Mouse (Mus musculus) MEL (cell line): Measurements from ENCODE around the gene Naa20. TPM values are rescaled to one million over a fixed set of nuclear protein-coding genes. Genes with fewer than 3 reads are reported as not detected.

ENCODE experiments used
- DNase-seq: peaks from one replicate; pipeline ENCODE4 v3.0.0; 2011; ENCODE audit warnings: low read depth, low spot score
- H3K27ac ChIP-seq: 2 replicates; pipeline ENCODE4 v1.5.1; 2012; ENCODE audit warnings: low read depth, mild to moderate bottlenecking, control low read depth, low read length, moderate library complexity; ENCODE audit not compliant: control insufficient read depth
- H3K27me3 ChIP-seq, 2 experiments: fragments of 150-350 bp in 1 of 2; sonication (generic) in 1 of 2; 2 replicates each; pipeline ENCODE4 v1.6.1; 2012; ENCODE audit warnings: low read length in 2 of 2, mild to moderate bottlenecking in 2 of 2, improper control_type of control experiment in 1 of 2, moderate library complexity in 1 of 2; ENCODE audit not compliant: insufficient read depth in 2 of 2, control insufficient read depth in 1 of 2
- H3K36me3 ChIP-seq, 2 experiments: 2 replicates each; pipeline ENCODE4 v1.6.1; 2012 to 2014; ENCODE audit warnings: low read length in 2 of 2, improper control_type of control experiment in 1 of 2, inconsistent platforms in 1 of 2, mild to moderate bottlenecking in 1 of 2; ENCODE audit not compliant: insufficient read depth in 2 of 2, control insufficient read depth in 1 of 2
- H3K4me1 ChIP-seq, 2 experiments: fragments of 150-350 bp in 1 of 2; sonication (generic) in 1 of 2; 2 replicates each; pipeline ENCODE4 v1.6.1; 2012; ENCODE audit warnings: low read length in 2 of 2, improper control_type of control experiment in 1 of 2, mild to moderate bottlenecking in 1 of 2; ENCODE audit not compliant: insufficient read depth in 2 of 2, control insufficient read depth in 1 of 2
- H3K4me3 ChIP-seq, 2 experiments: fragments of 150-350 bp in 1 of 2; sonication (generic) in 1 of 2; 2 replicates each; pipeline ENCODE4 v1.5.1; 2012; ENCODE audit warnings: low read depth in 2 of 2, low read length in 2 of 2, mild to moderate bottlenecking in 2 of 2, moderate library complexity in 2 of 2, control low read depth in 1 of 2, improper control_type of control experiment in 1 of 2; ENCODE audit not compliant: control insufficient read depth in 1 of 2, insufficient read depth in 1 of 2
- H3K79me2 ChIP-seq: 2 replicates; pipeline ENCODE4 v1.6.1; 2012; ENCODE audit warnings: mild to moderate bottlenecking, low read length, moderate library complexity; ENCODE audit not compliant: control insufficient read depth, poor library complexity, insufficient read depth
- H3K9ac ChIP-seq: 2 replicates; pipeline ENCODE4 v1.6.1; 2012; ENCODE audit warnings: low read depth, mild to moderate bottlenecking, control low read depth, low read length, moderate library complexity; ENCODE audit not compliant: control insufficient read depth, poor library complexity, severe bottlenecking
- H3K9me3 ChIP-seq: fragments of 150-350 bp; sonication (generic); replicated peaks from 2 replicates; pipeline ENCODE4 v1.6.1; 2012; ENCODE audit warnings: mild to moderate bottlenecking, low read length, improper control_type of control experiment, moderate library complexity; ENCODE audit not compliant: insufficient read depth
- BHLHE40 ChIP-seq: IDR thresholded peaks from 2 replicates; pipeline ENCODE4 v1.6.1; 2012; ENCODE audit warnings: low read depth, mild to moderate bottlenecking, inconsistent platforms, low read length, improper control_type of control experiment, borderline replicate concordance
- ELF1 ChIP-seq: IDR thresholded peaks from 2 replicates; pipeline ENCODE4 v1.6.1; 2014; ENCODE audit warnings: low read depth, mild to moderate bottlenecking, inconsistent platforms, low read length, improper control_type of control experiment, moderate library complexity
- ETS1 ChIP-seq: IDR thresholded peaks from 2 replicates; pipeline ENCODE4 v1.6.1; 2012; ENCODE audit warnings: low read depth, mild to moderate bottlenecking, inconsistent platforms, low read length, improper control_type of control experiment, moderate library complexity
- GABPA ChIP-seq: IDR thresholded peaks from 2 replicates; pipeline ENCODE4 v1.6.1; 2012; ENCODE audit warnings: low read depth, mild to moderate bottlenecking, inconsistent platforms, low read length, improper control_type of control experiment, moderate library complexity
- GATA1 ChIP-seq: IDR thresholded peaks from 2 replicates; pipeline ENCODE4 v1.6.1; 2011; ENCODE audit warnings: low read depth, low read length, improper control_type of control experiment
- HCFC1 ChIP-seq: IDR thresholded peaks from 2 replicates; pipeline ENCODE4 v1.6.1; 2012; ENCODE audit warnings: low read depth, mild to moderate bottlenecking, inconsistent platforms, low read length, improper control_type of control experiment, moderate library complexity
- MAX ChIP-seq: IDR thresholded peaks from 2 replicates; pipeline ENCODE4 v1.6.1; 2011; ENCODE audit warnings: low read length, improper control_type of control experiment
- MEF2A ChIP-seq: IDR thresholded peaks from 2 replicates; pipeline ENCODE4 v1.6.1; 2014; ENCODE audit warnings: low read depth, mild to moderate bottlenecking, inconsistent platforms, low read length, improper control_type of control experiment; ENCODE audit not compliant: poor library complexity, insufficient replicate concordance, severe bottlenecking; ENCODE audit errors: extremely low read depth
- NRF1 ChIP-seq: IDR thresholded peaks from 2 replicates; pipeline ENCODE4 v1.6.1; 2014; ENCODE audit warnings: low read depth, mild to moderate bottlenecking, inconsistent platforms, low read length, improper control_type of control experiment, moderate library complexity; ENCODE audit not compliant: poor library complexity, insufficient read depth, severe bottlenecking
- POLR2A ChIP-seq, 2 experiments: IDR thresholded peaks; 2 replicates each; pipeline ENCODE4 v1.6.1; 2011 to 2012; ENCODE audit warnings: low read length in 2 of 2, mild to moderate bottlenecking in 2 of 2, control low read depth in 1 of 2, improper control_type of control experiment in 1 of 2, low read depth in 1 of 2, moderate library complexity in 1 of 2; ENCODE audit not compliant: control insufficient read depth in 1 of 2, insufficient read depth in 1 of 2, poor library complexity in 1 of 2
- POLR2AphosphoS2 ChIP-seq: IDR thresholded peaks from 2 replicates; pipeline ENCODE4 v1.6.1; 2011; ENCODE audit warnings: low read length, improper control_type of control experiment
- POLR2AphosphoS5 ChIP-seq: IDR thresholded peaks from 2 replicates; pipeline ENCODE4 v1.6.1; 2012; ENCODE audit warnings: low read depth, borderline replicate concordance, mild to moderate bottlenecking, inconsistent platforms, low read length, moderate library complexity, mixed read lengths
- SMC3 ChIP-seq: IDR thresholded peaks from 2 replicates; pipeline ENCODE4 v1.6.1; 2011; ENCODE audit warnings: low read depth, low read length, improper control_type of control experiment
- TAL1 ChIP-seq: IDR thresholded peaks from 2 replicates; pipeline ENCODE4 v1.6.1; 2012; ENCODE audit warnings: mild to moderate bottlenecking, inconsistent platforms, low read length, moderate library complexity, mixed read lengths
- TCF12 ChIP-seq: IDR thresholded peaks from 2 replicates; pipeline ENCODE4 v1.6.1; 2014; ENCODE audit warnings: low read depth, mild to moderate bottlenecking, inconsistent platforms, low read length, improper control_type of control experiment, moderate library complexity
- ZMIZ1 ChIP-seq: IDR thresholded peaks from 2 replicates; pipeline ENCODE4 v1.6.1; 2012; ENCODE audit warnings: low read depth, mild to moderate bottlenecking, inconsistent platforms, low read length, improper control_type of control experiment, moderate library complexity
- ZNF384 ChIP-seq: IDR thresholded peaks from 2 replicates; pipeline ENCODE4 v1.6.1; 2012; ENCODE audit warnings: low read depth, mild to moderate bottlenecking, inconsistent platforms, low read length, improper control_type of control experiment
- polyA plus RNA-seq, 2 experiments: library from polyadenylated mRNA; stranded (reverse) in 1 of 2; unstranded in 1 of 2; fragments of >175 nt in 1 of 2; fragments of >200 nt in 1 of 2; gene quantifications; 2 replicates each; pipeline versions ENCODE4 v1.2.1 to v1.2.4; 2012; ENCODE audit warnings: low replicate concordance in 2 of 2, low read depth in 1 of 2; ENCODE audit not compliant: insufficient read length in 2 of 2, insufficient read depth in 1 of 2, missing spikeins in 1 of 2
- total RNA-seq: library from RNA; depleted of rRNA; stranded (reverse); fragments of 300-350 nt; gene quantifications from 2 replicates; pipeline ENCODE4 v1.2.3, GENCODE M21; 2012; rRNA removed

Gene Naa20
- total and polyA plus RNA-seq, 3 experiments = 86.3 to 88.1 TPM; not detected in 1

- Histone ChIP-seq H3K4me3 (no peak overlapping the region), H3K36me3 (no peaks in the 10 kb centered on the region), H3K9me3 (no peaks in the 10 kb centered on the region), H3K9ac (no peak overlapping the region), H3K27ac (no peak overlapping the region), H3K4me1 (no peaks in the 10 kb centered on the region), H3K79me2 (no peaks in the 10 kb centered on the region), H3K27me3 (no peaks in the 10 kb centered on the region; a peak in 1 of 4 replicates)
- TF ChIP-seq NRF1 = no peak
- TF ChIP-seq GATA1 = no peak
- TF ChIP-seq TAL1 = no peak
- no peak for TF ChIP-seq POLR2AphosphoS2
- no peak for TF ChIP-seq ETS1
- no peak for TF ChIP-seq POLR2A (IDR thresholded peaks at IDR 0.05; ENCODE audit: control insufficient read depth in 1 of 2, insufficient read depth in 1 of 2, low read depth in 1 of 2, low read length in 2 of 2, poor library complexity in 1 of 2)
- TF ChIP-seq HCFC1 = no peak
- TF ChIP-seq POLR2AphosphoS5 = no peak
- no peak for TF ChIP-seq BHLHE40
- no peak for TF ChIP-seq GABPA
- no peak for TF ChIP-seq TCF12
- TF ChIP-seq MAX = no peak
- no peak for TF ChIP-seq ZMIZ1
- TF ChIP-seq ELF1 = no peak
- no peak for TF ChIP-seq SMC3
- no peak for TF ChIP-seq ZNF384
- no peak for TF ChIP-seq MEF2A
- DNase-seq = no peak
Observed at GRCm38 (mm10) chr2:145961861-145962260, 60.0 kb downstream of the Naa20 start.

Other genes with a start within 250 kb of the Naa20 start
- gene Rin2, start 226.9 kb upstream of the Naa20 start, total RNA-seq = not detected in 2 replicates
- gene Rin2, start 226.9 kb upstream of the Naa20 start, polyA plus RNA-seq = under 1 TPM in 1 of 2 experiments, not detected in 1; 0.01 TPM
- gene Cfap61, start 32.7 kb downstream of the Naa20 start, total RNA-seq = not detected in 2 replicates
- under 1 TPM in 1 of 2 experiments, not detected in 1; 0.13 TPM for gene Cfap61, start 32.7 kb downstream of the Naa20 start, polyA plus RNA-seq
- gene Crnkl1, start 32.9 kb downstream of the Naa20 start, total RNA-seq = 26.9 and 30.3 TPM in 2 replicates
- 100 to 1,000 TPM in 1 of 2 experiments, 10 to 100 TPM in 1; 23.8 to 297 TPM for gene Crnkl1, start 32.9 kb downstream of the Naa20 start, polyA plus RNA-seq